Mouse (Mus musculus): ENCODE measurements around the gene Dars.

The Dars gene

DNA sequence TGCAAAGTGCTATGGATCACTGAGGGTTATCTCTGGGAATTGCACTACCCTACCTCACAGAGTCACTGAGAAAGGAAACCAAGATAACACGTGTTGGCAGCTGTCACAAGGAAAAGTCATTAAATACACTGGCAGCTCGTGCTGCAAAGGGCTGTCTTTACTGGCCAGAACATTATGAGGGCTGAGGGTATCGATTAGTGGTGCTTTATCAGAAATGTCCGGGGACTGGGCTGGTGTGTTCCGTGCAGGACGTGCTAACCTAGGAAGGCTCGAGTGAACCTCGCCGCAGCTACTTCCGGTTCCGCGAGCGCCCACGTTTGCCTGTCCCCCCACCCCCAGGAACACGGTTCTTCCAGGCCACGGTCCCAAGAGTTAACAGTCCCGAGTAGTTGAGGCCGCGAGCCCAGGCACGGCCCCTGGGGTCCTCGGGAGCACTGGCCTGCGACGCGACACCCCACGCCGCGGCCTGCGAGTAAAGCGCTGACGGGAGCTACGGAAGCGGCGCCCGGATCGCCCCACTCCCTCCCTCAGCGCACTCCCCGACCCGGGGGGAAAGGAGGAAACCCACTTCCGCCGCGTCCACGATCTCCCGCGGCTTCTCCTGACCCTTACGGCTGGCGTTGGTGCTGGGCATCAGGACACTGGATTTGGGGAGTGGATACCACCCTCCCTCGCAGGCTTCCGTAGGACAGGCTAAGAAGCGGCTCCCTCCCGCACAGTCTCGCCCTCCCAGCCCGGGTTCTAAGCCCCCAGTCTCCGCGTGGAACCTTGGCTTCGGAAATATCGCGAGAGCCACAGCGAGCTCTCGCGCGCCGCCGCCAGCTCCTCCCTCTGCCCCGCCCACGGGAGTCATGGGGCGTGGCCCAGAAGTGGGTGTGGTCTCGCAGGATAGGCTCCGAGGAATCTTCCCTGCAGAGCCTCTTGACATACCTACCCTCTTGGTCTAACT lies at the start of gene Dars:
Gene Dars, minus strand, starts transcription at position 785 of the 949 bp plus-strand sequence.
- peak; percentile 93 for DNase-seq (ENCODE audit: low spot score)

DNA sequence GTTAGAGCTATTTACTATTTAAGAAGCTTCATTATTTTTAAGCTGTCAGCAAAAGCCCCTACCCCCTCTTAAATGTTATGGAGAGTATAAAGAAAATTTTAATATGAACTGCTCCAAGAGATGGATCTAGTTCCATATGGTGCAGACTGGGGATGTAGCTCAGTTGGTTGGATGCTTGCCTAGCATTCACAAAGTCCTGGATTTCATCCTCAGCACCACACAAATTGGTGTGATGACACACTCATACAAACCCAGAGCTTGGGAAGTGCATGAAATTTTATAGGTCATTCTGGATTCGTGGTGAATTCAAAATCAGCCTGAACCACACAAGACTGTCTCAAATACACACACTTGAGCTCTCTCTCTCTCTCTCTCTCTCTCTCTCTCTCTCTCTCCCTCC lies 49.7 kb upstream of the Dars start:
- no peak for DNase-seq (ENCODE audit: low spot score)

DNA sequence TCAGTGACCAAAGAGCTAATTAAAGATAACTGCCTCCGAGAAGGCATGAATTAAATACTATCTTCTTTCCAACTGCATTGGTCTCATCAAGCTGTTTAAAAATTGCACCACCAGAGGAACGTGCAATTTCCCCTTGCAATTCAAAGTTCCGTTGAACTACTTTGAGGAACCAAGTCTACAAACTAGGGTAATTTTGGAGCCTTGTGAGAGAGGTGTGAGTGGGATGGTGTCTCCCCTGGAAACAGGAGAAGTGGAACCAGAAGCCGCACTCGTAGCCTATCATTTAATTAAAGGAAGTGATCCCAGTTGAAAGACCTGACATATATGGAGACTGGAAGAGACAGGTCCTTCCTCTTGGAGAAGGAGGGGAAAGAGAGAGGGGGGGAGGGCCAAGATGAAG lies 46.3 kb upstream of the Dars start:
- no peak for DNase-seq (ENCODE audit: low spot score)

DNA sequence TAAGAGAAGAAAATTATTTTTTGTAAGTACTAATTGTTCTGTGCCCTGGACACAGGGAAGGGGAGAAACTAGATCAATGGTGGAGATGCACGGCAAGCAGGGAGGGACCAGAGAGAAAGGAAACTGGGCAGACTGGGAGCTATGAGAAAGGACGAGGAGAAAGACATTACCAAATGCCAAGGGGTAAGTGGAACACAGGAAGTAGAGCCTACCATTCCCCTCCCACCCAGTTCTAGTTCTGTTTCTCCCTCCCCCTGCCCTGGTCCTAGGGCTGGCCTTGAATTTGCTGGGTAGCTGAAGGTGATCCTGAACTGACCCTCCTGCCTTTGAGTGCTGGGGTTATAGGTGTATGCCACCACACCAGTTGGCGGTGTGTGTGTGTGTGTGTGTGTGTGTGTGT lies 45.2 kb upstream of the Dars start:
- DNase-seq (ENCODE audit: low spot score): no peak

GRCm38 (mm10) chr1:128460780-128461179 lies 43.6 kb upstream of the Dars start:
- no peak for DNase-seq (ENCODE audit: low spot score)

DNA sequence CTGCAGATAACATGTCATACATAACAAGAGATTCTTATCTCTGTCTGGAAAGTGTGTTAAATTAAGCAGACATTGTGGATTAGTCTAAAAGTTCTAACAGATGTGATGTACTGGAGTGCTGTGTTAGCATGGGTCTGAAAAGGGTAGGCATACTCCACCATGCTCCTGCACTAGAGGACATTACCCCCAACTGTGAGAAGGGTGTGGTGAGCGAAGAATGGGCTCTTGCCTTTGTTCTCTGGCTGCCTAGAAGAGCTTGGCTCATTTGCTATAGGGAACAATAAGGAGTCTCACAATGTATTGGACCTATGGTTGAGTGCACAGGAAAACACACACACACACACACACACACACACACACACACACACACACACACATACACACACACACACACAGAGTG lies 42.3 kb upstream of the Dars start:
- DNase-seq (ENCODE audit: low spot score): no peak

DNA sequence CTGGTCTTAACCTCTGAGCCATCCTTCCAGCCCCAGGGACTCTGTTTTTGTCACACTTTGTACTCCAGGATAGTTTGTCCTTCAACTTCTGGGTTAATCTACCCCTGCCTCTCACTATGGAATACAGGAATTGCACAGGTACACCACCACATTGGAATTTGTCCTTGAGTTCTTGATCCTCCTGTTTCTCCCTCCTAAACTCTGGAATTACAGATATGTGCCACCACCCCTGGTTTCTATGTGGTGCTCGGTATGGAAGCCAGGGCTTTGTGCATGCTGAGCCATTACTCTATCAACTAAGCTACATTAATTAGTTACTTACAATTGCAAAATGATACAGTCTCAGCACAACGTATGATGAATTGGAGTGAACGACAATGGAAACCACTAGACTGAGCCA lies 41.8 kb upstream of the Dars start:
- no peak for DNase-seq (ENCODE audit: low spot score)

- no peak for DNase-seq (ENCODE audit: low spot score)
Observed at GRCm38 (mm10) chr1:128456844-128457445, 39.8 kb upstream of the Dars start.

- no peak for DNase-seq (ENCODE audit: low spot score)
Observed at GRCm38 (mm10) chr1:128456271-128456670, 39.1 kb upstream of the Dars start.

- DNase-seq (ENCODE audit: low spot score): no peak
Observed at GRCm38 (mm10) chr1:128452210-128452609, 35.0 kb upstream of the Dars start.

DNA sequence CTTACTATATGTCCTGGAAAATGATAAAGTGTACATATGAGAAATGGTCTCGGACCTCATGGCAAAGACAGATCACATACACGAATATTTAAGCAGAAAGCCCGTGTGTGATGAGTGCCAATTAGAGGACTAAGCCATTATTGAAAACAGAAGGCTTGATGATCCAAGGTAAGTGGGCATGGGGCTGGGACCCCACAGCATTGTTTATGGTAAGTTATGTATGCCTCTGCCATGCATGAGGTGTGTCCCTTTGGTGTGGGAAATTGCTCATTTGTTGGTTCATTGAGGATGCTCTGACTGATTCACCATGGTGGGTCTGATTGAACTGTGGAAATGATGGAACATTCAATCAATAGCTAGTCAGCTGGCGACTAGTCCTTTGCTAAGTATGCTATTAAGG lies 34.0 kb upstream of the Dars start:
- DNase-seq (ENCODE audit: low spot score): no peak

DNA sequence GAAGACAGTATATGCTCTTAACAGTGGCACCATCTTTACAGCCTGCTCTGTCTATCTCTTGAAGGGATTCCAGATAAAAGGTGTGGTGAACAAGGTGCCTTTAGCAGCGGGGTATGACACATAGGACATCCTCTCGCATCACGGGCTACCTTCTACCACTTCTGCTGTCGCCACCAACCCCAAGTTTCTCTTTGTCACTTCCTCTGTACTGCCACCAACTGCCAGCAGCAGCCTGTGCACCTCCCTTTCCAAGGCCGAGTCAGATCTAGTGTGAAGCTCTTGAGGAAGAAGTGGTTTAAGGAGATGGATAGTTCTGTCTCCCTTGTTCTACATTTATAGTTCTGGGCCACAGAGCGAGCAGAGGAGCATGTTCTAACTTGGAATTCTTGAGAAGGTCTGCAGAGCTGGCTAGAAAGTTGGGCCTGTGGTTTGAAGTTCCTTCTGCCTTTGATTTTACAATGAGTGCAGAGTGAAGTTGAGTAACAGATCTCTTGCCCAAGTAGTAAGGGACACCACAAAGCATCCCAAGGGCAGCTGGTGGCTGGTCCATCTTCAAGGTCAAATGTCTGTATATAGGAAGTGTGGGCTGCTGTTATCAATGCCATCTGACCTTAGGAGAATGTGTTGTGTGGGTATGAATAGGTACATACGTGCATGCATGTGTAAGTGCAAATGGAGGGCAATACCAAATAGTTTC lies 30.2 kb upstream of the Dars start:
- DNase-seq (ENCODE audit: low spot score): no peak

DNA sequence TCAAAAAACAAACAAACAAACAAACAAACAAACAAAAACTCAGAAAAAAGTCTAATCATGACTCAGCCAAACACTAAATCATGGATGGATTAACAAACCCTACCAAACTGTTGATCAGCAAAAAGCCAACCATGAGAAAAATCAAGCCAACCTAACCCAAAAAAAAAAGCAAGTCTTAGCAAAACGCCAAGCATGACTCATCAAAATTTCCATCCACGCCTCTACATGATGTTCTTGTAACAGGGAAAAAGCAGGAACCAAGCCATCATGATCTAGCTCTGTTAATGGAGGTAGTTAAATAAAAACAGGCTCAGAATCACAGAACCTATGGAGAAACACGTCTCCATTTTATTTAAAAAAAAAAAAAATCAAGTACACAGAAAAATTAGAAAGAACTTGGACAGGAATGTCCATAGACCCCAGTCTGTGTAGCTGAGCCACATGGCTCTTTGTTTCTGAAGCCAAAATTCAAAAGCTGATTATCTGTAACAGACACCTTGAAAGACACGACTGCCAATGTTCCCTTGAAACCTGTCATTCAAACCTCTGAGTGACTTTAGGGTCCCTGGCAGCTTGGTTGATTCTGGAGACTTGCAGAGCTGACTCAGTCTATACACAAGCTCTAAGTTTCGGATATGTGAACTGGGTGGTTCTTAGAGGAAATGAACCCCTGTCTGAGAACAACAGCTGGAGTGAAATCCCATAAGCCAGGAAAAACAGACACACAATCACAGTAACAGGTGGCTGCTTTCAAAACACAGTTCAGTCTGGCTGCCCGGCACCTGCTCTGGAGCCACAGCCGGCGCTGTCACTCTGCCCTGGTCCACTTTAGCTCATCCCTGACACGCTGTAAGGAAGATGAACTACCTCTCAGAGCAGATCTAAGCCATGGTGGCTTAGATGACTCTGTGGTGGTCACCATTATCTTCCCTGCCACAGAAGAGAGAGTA lies 27.0 kb upstream of the Dars start:
- peak; percentile 31 for DNase-seq (ENCODE audit: low spot score)

DNA sequence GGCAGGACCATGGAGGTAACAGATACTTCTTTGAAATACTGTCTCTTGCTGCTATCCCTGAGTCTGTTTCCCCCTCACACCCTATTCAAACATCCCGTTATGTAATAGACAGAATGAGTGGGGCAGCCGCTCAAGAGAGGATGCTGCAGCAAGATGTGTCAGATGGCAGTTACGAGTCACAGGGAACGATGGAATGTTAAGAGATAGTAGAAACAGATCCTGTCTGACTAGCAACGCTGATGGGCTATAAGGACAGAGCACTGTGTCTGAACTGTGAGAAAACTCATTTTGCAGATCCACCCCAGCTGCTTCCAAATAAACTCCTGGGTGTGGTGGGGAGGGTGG lies 23.9 kb upstream of the Dars start:
- peak; percentile 24 for DNase-seq (ENCODE audit: low spot score)

GRCm38 (mm10) chr1:128440386-128441128 lies 23.4 kb upstream of the Dars start:
- peak; percentile 15 for DNase-seq (ENCODE audit: low spot score)

DNA sequence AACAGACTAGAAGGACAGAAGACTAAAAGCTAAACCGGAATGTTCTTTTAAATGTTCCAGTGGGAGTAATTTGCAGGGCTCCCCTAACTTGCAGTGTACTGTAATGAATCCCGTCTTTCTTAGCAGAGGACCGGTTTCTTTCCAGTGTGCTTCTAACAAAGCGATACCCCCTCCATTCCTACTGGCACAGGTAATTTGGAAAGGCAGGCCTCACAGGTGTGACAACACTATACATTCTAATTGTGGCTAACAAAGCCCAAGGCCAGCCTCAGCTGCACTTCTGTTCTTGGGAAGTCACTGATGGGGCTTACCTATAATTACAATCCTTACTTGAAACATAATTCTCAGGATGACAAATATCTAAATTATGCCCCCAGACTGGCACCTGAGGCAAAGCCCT lies 22.4 kb upstream of the Dars start:
- DNase-seq (ENCODE audit: low spot score): no peak

- DNase-seq (ENCODE audit: low spot score): no peak
Observed at GRCm38 (mm10) chr1:128438526-128438925, 21.4 kb upstream of the Dars start.

DNA sequence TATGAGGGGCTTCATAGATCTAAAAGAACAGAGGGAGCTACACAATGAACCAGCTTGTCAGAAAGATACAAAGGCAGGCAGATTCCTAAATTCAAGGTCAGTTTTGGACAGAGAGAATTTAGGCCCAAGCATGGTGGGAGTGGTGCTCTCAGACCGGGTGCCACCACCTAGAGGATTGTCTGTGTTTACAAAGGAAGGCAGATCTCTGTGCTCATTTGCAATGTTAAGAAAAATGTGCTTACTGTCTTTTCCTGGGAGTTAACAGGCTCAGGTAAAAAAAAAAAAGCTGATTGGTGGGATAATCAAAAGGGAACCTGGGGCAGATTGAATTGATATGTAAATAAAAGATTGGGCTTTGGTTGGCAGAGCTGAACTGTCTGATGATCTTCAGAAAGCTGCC lies 20.1 kb upstream of the Dars start:
- DNase-seq (ENCODE audit: low spot score): no peak

DNA sequence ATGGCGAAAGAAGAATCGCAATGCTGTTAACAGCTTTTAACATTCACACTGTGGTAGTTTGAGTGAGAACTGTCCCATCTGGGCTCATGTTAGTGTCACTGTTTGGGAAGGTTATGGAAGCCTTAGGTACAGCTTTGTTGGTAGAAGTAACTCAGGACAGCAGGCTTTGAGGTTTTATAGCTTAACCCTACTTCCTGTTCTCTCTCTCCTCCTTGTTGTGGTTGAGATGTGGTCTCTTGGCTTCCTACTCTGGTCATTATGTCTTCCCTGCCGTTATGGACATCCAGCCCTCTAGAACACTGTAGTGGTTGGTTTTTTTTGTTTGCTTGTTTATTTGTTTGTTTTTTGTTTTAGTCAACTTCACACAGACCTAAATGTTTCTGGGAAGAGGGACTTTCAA lies 18.8 kb upstream of the Dars start:
- DNase-seq (ENCODE audit: low spot score): no peak

GRCm38 (mm10) chr1:128435551-128435950 lies 18.4 kb upstream of the Dars start:
- no peak for DNase-seq (ENCODE audit: low spot score)

GRCm38 (mm10) chr1:128424928-128425327 lies 7.8 kb upstream of the Dars start:
- DNase-seq (ENCODE audit: low spot score): no peak

Data from embryo, embryonic 10 days (tissue).